Mouse (Mus musculus) bone marrow, adult 2 months (tissue): ENCODE measurements around the gene Rnf111.

Experiments used
- CTCF ChIP-seq: fragments of 200-500 bp; IDR thresholded peaks from 2 replicates; pipeline ENCODE4 v1.5.1; 2011; ENCODE audit warnings: low read length, control low read depth; ENCODE audit not compliant: control insufficient read depth, insufficient read depth
- POLR2A ChIP-seq: fragments of 200-500 bp; IDR thresholded peaks from 2 replicates; pipeline ENCODE4 v1.6.1; 2011; ENCODE audit warnings: low read depth, mild to moderate bottlenecking, control low read depth, low read length, borderline replicate concordance; ENCODE audit not compliant: control insufficient read depth

DNA sequence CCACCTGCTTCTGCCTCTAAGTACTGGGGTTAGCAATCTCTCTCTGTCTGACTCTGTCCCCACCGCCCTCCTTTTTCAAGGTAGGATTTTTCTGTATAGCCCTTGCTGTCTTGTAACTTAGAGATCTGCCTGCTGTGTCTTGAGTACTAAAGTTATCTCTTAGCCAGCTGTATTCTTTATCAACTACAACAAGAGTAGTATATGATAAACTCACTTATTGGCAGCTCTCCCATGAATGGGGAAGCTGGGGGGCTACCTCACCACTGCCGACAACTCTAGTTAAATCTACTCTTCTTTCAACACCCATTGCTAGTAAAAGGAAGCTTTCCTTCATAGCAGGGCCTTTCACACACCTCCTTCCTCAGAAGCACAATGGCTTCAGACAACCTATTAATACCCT, 51.2 kb downstream of the Rnf111 start:
- TF ChIP-seq POLR2A (no peak), CTCF (no peak)
